23 mouse cellular contexts compared by ENCODE assay signal in genomic region chr15:68417142-68417541, GRCm38 (mm10).
DNase-seq lines count a peak whose midpoint lies in the region; ATAC-seq and TF ChIP-seq lines count a peak whose summit lies in the region.
"Had no signal": no experiment of that assay in that cellular context is flagged by ENCODE, and none has a peak within 500 bp of the region (broad histone marks: within the 10 kb centered on the region; RNA-seq: fewer than 3 reads in every experiment).

No protein-coding gene starts in this region.

- peaks cover 6% of the 10 kb centered on the region; the same call in 1 of the 2 replicates for H3K27me3 ChIP-seq in heart, embryonic 12.5 days (replicated peaks)
- no peaks in the 10 kb centered on the region for H3K27me3 ChIP-seq in midbrain, embryonic 14.5 days (ENCODE audit: control insufficient read depth, insufficient read depth, low read length)
- no peaks in the 10 kb centered on the region for H3K27me3 ChIP-seq in midbrain, postnatal 0 days (ENCODE audit: insufficient read depth, low read length)
- H3K27me3 ChIP-seq: embryonic facial prominence, embryonic 13.5 days; forebrain, embryonic 13.5 days; hindbrain, embryonic 12.5 days had no signal

- DNase-seq in embryo, embryonic 10 days (ENCODE audit: low spot score): peak; percentile 55
- no peak for DNase-seq in embryo, embryonic 9.5 days (ENCODE audit: extremely low spot score)
- peak; percentile 31 for DNase-seq in heart, adult 11 months
- peak; percentile 55 for DNase-seq in midbrain, embryonic 14.5 days
- DNase-seq in midbrain, postnatal 0 days (ENCODE audit: low spot score): no peak
- no peak for DNase-seq in frontal cortex, adult 2 months (ENCODE audit: extremely low spot score in 1 of 2, low spot score in 1 of 2)
- DNase-seq: adrenal gland, adult 8-10 months; adrenal gland, postnatal 36 days; B cell, adult 2 months; cerebellum, adult 11 months; cerebellum, adult 8-10 months; cerebellum, postnatal 14 days; gastrocnemius, postnatal 14 days; heart, postnatal 36 days; kidney, adult 11 months had no signal

- no peaks in the 10 kb centered on the region for H3K36me3 ChIP-seq in heart, embryonic 12.5 days
- no peaks in the 10 kb centered on the region for H3K36me3 ChIP-seq in midbrain, embryonic 14.5 days (ENCODE audit: control insufficient read depth, insufficient read depth, low read length)
- no peaks in the 10 kb centered on the region for H3K36me3 ChIP-seq in midbrain, postnatal 0 days (ENCODE audit: insufficient read depth, low read length)
- H3K36me3 ChIP-seq: embryonic facial prominence, embryonic 13.5 days; G1E; heart, embryonic 13.5 days; hindbrain, embryonic 12.5 days had no signal

- no peaks in the 10 kb centered on the region for H3K9me3 ChIP-seq in heart, embryonic 12.5 days (replicated peaks)
- H3K9me3 ChIP-seq in midbrain, embryonic 14.5 days (ENCODE audit: control insufficient read depth, low read length): no peaks in the 10 kb centered on the region
- H3K9me3 ChIP-seq in midbrain, postnatal 0 days (ENCODE audit: low read length): no peaks in the 10 kb centered on the region
- H3K9me3 ChIP-seq: embryonic facial prominence, embryonic 13.5 days; forebrain, embryonic 13.5 days; G1E; heart, embryonic 13.5 days; hindbrain, embryonic 12.5 days had no signal

- peaks cover 23% of the 10 kb centered on the region for H3K4me1 ChIP-seq in heart, embryonic 12.5 days (replicated peaks)
- H3K4me1 ChIP-seq in midbrain, embryonic 14.5 days (ENCODE audit: control insufficient read depth, insufficient read depth, low read length): no peaks in the 10 kb centered on the region
- H3K4me1 ChIP-seq in midbrain, postnatal 0 days (ENCODE audit: insufficient read depth, low read length): no peaks in the 10 kb centered on the region
- H3K4me1 ChIP-seq: embryonic facial prominence, embryonic 13.5 days; forebrain, embryonic 13.5 days; hindbrain, embryonic 12.5 days had no signal

- no peak overlapping the region for H3K4me2 ChIP-seq in heart, embryonic 12.5 days
- H3K4me2 ChIP-seq in midbrain, embryonic 14.5 days (ENCODE audit: low read length): no peak overlapping the region
- no peak overlapping the region for H3K4me2 ChIP-seq in midbrain, postnatal 0 days (ENCODE audit: low read depth, low read length, poor library complexity, severe bottlenecking)
- H3K4me2 ChIP-seq: embryonic facial prominence, embryonic 13.5 days; forebrain, embryonic 13.5 days; heart, embryonic 13.5 days; hindbrain, embryonic 12.5 days had no signal

- no peak for TF ChIP-seq CTCF in midbrain, postnatal 0 days (IDR thresholded peaks at IDR 0.05)

- no peak overlapping the region for H3K27ac ChIP-seq in heart, embryonic 12.5 days (ENCODE audit: poor library complexity, severe bottlenecking)
- no peak overlapping the region for H3K27ac ChIP-seq in midbrain, embryonic 14.5 days (replicated peaks; ENCODE audit: low read depth, low read length)
- no peak overlapping the region for H3K27ac ChIP-seq in midbrain, postnatal 0 days (ENCODE audit: low read depth, low read length)
- H3K27ac ChIP-seq: embryonic facial prominence, embryonic 13.5 days; forebrain, embryonic 13.5 days; heart, embryonic 13.5 days; hindbrain, embryonic 12.5 days had no signal

- ATAC-seq in heart, embryonic 12.5 days (ENCODE audit: insufficient number of reproducible peaks, low FRiP score): no peak
- no peak for ATAC-seq in midbrain, embryonic 14.5 days (ENCODE audit: low FRiP score, low TSS enrichment)
- ATAC-seq in midbrain, postnatal 0 days (ENCODE audit: low FRiP score): no peak
- ATAC-seq: CD4-positive, CD25-positive, alpha-beta regulatory T cell, adult 4 months; forebrain, embryonic 13.5 days; hindbrain, embryonic 16.5 days had no signal

- H3K4me3 ChIP-seq in heart, embryonic 12.5 days: no peak overlapping the region
- no peak overlapping the region for H3K4me3 ChIP-seq in midbrain, embryonic 14.5 days (replicated peaks; ENCODE audit: low read depth, low read length)
- H3K4me3 ChIP-seq in midbrain, postnatal 0 days (ENCODE audit: low read depth, low read length): no peak overlapping the region
- H3K4me3 ChIP-seq: embryonic facial prominence, embryonic 13.5 days; forebrain, embryonic 13.5 days; heart, embryonic 13.5 days; hindbrain, embryonic 12.5 days had no signal

- no peak overlapping the region for H3K9ac ChIP-seq in heart, embryonic 12.5 days
- no peak overlapping the region for H3K9ac ChIP-seq in midbrain, embryonic 14.5 days (replicated peaks; ENCODE audit: low read length)
- no peak overlapping the region for H3K9ac ChIP-seq in midbrain, postnatal 0 days (replicated peaks; ENCODE audit: low read length, poor library complexity, severe bottlenecking)
- H3K9ac ChIP-seq: embryonic facial prominence, embryonic 13.5 days; forebrain, embryonic 13.5 days; heart, embryonic 13.5 days; hindbrain, embryonic 12.5 days had no signal

- 38% methylated on average over 1 of the region's 1 CpGs for WGBS in heart, embryonic 12.5 days
- 8% methylated on average over 1 of the region's 1 CpGs for WGBS in midbrain, embryonic 14.5 days
- 20% methylated on average over 1 of the region's 1 CpGs for WGBS in midbrain, postnatal 0 days

Comparison
In these comparisons a context has a peak if more than half of its experiments do, and no peak if none do; other contexts are left out.
1. DNase-seq: peak in embryo, embryonic 10 days (single experiment), heart, adult 11 months (single experiment) and midbrain, embryonic 14.5 days (single experiment); none in embryo, embryonic 9.5 days (single experiment), midbrain, postnatal 0 days (single experiment) and frontal cortex, adult 2 months (0 of 2).